Mouse (Mus musculus) kidney, postnatal 25 days (tissue): Measurements from ENCODE around the gene 4931406P16Rik.

Experiments
- DNase-seq, 2 experiments: peaks; one replicate each; pipeline ENCODE4 v3.0.0; 2021; ENCODE audit warnings: mixed read lengths in 2 of 2

The 4931406P16Rik gene

GRCm38 (mm10) chr7:34309186-34309764 lies 4.1 kb downstream of the 4931406P16Rik start:
- no peak for DNase-seq

- DNase-seq = no peak
Measured at GRCm38 (mm10) chr7:34308586-34308985, 4.8 kb downstream of the 4931406P16Rik start.

- peak; percentile 76 to 80 for DNase-seq
Measured at GRCm38 (mm10) chr7:34305454-34305853, 7.9 kb downstream of the 4931406P16Rik start.

GRCm38 (mm10) chr7:34302651-34303050 lies 10.7 kb downstream of the 4931406P16Rik start:
- no peak for DNase-seq

- peak; percentile 11 to 71 for DNase-seq
Measured at GRCm38 (mm10) chr7:34301952-34302351, 11.4 kb downstream of the 4931406P16Rik start.

- no peak for DNase-seq
Measured at GRCm38 (mm10) chr7:34298818-34299217, 14.5 kb downstream of the 4931406P16Rik start.

- DNase-seq = no peak
Measured at GRCm38 (mm10) chr7:34296124-34296523, 17.2 kb downstream of the 4931406P16Rik start.

GRCm38 (mm10) chr7:34292633-34293032 lies 20.7 kb downstream of the 4931406P16Rik start:
- no peak for DNase-seq

- DNase-seq = no peak
Measured at GRCm38 (mm10) chr7:34291265-34291664, 22.1 kb downstream of the 4931406P16Rik start.

- no peak for DNase-seq
Measured at GRCm38 (mm10) chr7:34290450-34291151, 22.8 kb downstream of the 4931406P16Rik start.

DNA sequence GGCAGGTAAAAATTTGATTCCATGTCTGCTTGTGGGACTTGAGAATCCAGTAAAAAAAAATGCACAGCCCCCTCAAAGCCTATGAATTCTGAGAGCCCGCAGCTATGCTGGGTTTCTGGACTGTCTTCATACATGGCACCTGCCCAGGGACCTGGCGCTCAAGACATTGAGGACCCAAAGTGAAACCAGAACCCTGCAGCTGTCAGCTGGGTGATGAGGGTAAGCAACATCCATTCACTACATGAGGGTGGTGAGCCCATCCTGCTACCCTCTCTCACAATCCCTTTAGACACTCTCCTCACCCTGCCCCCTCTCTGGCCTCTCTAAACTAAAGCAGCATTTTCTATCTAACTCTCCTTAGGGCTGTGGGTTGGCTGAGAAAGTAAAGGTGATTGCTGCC lies 35.7 kb downstream of the 4931406P16Rik start:
- DNase-seq = no peak

- DNase-seq = no peak
Measured at GRCm38 (mm10) chr7:34276066-34276465, 37.3 kb downstream of the 4931406P16Rik start.

DNA sequence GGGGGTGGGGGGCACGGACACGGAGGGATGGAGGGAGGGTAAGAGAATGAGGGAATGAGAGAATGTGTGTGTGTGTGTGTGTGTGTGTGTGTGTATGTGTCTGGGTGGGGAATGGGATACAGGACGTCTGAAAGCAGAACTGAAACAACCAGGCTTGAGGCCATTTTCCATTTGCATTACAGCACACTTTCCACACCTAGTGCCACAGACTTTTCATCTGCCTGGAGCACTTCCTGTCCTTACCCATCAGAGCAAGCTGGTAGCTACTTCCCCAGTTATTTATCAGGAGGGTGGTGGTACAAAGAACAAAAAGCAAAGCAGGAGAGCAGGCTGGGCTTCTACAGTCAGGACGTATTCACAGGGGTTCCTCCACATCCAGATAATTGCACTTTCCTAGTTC lies 40.9 kb downstream of the 4931406P16Rik start:
- no peak for DNase-seq

DNA sequence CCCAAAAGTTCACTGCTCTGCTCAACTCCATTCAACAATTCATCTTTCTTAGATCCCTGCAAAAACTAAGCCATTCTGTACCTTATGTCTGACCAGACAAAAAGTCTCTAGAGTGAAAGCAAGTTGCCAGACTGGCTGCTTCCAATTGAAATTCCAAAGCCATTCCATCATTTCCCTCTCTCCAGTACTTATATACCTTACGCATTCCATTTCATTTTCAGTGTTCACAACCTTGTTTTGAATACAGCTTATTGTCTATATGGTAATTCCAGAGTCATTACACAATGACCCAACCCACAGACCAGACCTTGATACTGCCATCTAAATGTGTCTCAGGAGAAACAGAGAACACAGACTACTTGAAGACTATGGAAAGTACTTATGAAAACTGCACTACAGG lies 44.9 kb downstream of the 4931406P16Rik start:
- no peak for DNase-seq

DNA sequence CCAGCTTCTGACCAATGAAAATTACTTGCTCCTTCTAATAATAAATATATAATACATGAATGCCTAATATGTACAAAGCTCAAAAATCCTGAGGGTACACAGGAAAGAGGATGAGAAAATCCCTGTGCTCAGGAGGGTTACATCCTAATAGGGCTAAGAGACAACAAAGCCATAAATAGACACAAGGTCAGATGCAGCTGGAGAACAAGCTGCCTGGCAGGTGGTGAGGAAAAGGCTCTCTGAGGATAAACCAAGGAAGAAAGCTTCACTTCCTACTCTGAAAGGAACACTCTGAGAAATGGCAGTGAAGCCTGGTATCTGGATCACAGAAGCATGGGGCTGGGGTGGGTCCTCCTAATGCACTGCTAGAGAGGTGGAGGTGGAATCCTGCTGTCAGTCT lies 46.9 kb downstream of the 4931406P16Rik start:
- no peak for DNase-seq

DNA sequence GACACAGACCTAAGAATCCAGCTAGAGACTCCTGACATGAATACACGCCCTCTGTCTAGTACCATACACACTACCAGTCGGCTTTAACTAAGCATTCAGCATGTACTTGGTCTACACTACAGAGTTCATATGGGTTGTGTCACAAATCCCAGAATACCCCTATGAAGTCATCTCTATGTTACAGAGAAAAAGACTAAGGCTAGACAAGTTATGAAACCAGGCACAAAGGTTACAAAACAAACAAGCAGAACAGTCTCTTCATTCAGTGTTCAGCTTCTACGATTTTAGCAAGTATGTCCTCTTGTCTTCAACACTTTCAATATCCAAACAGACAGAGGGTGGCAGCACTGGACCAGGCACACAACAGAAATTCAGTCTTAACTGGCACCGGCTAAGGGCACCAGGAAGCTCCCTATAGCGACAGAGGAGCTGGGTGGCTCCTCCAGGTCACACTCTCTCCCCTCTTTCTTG lies 47.4 kb downstream of the 4931406P16Rik start:
- peak; percentile 71 to 87 for DNase-seq

DNA sequence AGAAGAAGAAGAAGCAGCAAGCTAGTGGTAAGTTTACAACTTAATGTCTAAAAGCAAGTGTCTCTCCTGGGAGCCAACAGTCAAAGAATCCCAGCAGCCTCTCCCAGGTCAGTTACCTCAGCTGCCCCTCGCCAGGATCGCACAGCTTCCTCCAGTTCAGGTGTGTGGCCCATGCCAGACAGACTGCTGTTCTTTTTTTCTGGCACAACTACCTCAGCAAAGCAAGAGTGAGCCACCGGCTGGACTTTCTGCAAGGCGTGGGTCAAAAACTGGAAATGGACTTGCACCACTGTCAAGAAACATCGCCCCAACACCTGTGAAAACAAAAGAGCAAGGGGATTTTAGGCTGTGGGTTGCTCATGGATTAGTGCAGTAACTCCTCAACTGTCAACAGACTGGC lies 49.9 kb downstream of the 4931406P16Rik start:
- no peak for DNase-seq

- DNase-seq = no peak
Measured at GRCm38 (mm10) chr7:34258407-34258806, 54.9 kb downstream of the 4931406P16Rik start.

- DNase-seq = no peak
Measured at GRCm38 (mm10) chr7:34257279-34257678, 56.1 kb downstream of the 4931406P16Rik start.

DNA sequence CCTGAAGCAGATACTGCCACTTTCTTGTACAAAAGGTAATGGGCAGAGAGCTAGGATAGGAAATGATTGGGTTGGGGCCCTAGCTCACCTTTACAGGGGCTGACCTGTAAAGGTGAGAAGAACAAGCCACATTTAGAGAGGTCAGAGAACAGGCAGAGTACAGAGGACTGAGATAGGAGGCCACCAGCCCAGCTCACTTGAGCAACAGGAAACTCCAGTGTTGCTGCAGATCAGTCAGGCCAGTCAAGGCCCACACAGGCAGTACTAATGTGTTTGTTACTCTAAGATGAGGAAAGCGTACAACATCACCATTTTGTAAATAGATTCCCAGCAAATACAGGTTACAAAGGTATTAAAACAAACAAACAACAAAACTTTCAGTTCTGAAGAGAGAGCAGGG lies 57.4 kb downstream of the 4931406P16Rik start:
- DNase-seq = no peak

- DNase-seq = peak in 1 of 2 experiments; percentile 47
Measured at GRCm38 (mm10) chr7:34255137-34255536, 58.2 kb downstream of the 4931406P16Rik start.

GRCm38 (mm10) chr7:34252030-34252429 lies 61.3 kb downstream of the 4931406P16Rik start:
- no peak for DNase-seq

DNA sequence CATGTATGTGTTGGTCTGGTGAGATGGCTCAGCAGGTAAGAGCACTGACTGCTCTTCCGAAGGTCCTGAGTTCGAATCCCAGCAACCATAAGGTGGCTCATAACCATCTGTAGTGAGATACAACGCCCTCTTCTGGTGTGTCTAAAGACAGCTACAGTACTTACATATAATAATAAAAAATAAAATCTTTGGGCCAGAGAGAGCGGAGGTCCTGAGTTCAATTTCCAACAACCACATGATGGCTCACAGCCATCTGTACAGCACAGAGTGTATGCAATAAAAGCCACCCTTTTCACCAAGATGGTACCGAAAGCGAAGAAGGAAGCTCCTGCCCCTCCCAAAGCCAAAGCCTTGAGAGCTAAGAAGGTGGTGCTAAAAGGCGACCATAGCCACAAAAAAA lies 62.6 kb downstream of the 4931406P16Rik start, which contains the start of gene Gm6096:
Gene Gm6096, plus strand, starts transcription at position 301 of the 400 bp plus-strand sequence.
- DNase-seq = no peak

DNA sequence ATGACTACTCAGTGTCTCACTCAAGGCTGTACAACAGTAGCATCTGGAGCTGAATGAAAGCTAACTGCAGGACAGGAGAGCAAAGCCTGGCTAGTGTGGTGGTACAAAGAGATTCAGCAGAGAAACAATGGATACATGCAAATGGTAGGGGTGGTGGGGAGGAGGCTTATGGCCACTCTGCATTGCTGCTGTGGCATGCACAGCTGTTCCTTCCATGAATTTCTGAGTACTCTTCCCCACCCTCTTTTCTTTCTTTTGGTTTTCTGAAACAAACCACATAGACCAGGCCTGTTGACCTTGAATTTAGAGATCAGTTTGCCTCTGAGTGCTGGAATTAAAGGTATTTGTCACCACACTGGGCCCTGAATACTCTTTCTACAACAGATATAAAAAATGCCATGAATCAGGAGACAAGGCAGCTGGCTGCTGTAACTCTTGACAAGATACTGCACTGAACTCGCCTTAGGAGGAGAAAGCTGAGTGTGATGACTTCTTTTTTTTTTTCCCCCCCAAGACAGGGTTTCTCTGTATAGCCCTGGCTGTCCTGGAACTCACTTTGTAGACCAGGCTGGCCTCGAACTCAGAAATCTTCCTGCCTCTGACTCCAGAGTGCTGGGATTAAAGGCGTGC lies 66.4 kb downstream of the 4931406P16Rik start:
- no peak for DNase-seq
